Mouse (Mus musculus): Measurements from ENCODE around the gene Hmox2.
"Not testable (repeated sequence)": the region's sequence is repeated elsewhere in the genome, so short reads cannot be mapped to it uniquely, and the experiment has no call there.

The Hmox2 gene

DNA sequence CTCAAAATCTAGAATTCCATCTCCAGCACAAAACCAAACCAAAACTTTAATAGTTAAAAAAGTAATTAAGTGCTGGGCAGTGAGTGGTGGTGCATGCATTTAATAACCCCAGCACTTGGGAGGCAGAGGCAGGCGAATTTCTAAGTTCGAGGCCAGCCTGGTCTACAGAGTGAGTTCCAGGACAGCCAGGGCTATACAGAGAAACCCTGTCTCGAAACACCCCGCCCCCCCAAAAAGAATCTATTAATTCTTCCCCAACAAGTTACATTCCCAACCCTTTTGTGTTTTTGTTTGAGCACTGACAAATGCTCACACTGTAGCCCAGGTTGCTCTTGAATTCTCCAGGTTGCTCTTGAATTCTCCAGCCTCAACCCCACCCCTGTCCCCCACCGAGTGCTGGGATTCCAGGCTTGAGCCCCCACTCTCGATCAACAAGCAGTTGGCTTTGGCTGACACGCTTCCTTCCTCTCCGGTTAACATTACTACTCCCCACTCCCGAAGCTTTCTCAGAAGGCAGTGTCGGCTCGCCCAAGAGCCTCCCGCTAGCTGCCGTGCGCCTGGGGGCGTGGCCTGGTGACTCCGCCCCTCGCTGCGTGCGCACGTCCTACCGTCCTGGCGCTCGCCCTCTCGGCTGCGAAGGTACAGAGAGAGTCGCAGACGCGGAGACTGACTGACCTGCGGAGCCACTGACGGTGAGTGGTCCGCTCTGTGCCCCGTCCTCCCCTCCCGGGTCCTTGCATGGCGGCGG, at the start of gene Hmox2:
Hmox2 (plus strand) TSS at position 582 of the 748 bp plus-strand sequence.
- peak; percentile 70 to 91 for DNase-seq (ENCODE audit: low read depth in 1 of 2, low spot score in 2 of 2)

DNA sequence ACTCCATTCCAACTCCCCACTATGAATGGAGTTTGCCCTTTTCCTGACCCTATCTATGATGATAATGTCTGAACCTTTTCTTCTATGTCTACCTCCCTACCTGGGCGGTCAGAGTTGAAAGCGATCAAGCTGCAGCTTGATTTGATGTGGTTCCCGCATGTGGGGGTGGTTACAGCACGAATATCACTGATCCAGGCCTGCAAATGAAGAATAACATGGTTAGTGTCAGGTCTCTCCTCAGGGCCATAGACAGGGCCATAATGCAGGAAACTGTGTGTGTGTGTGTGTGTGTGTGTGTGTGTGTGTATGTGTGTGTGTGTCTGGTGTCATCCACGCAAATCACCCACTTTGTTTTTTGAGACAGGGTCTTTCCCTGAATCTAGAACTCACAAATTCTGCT, 49.3 kb upstream of the Hmox2 start:
- no peak for DNase-seq (ENCODE audit: low read depth in 1 of 2, low spot score in 2 of 2)

- no peak for DNase-seq (ENCODE audit: low read depth in 1 of 2, low spot score in 2 of 2)
Measured at GRCm38 (mm10) chr16:4678080-4678479, 48.1 kb upstream of the Hmox2 start.

- peak; percentile 78 for DNase-seq (ENCODE audit: low read depth in 1 of 2, low spot score in 2 of 2)
Measured at GRCm38 (mm10) chr16:4679121-4680018, 46.8 kb upstream of the Hmox2 start, which contains the start of gene Coro7. TSS of gene Coro7 (minus strand) at chr16:4679777.

GRCm38 (mm10) chr16:4680922-4681455, 45.2 kb upstream of the Hmox2 start:
- not testable (repeated sequence) for DNase-seq (ENCODE audit: low read depth in 1 of 2, low spot score in 2 of 2)

DNA sequence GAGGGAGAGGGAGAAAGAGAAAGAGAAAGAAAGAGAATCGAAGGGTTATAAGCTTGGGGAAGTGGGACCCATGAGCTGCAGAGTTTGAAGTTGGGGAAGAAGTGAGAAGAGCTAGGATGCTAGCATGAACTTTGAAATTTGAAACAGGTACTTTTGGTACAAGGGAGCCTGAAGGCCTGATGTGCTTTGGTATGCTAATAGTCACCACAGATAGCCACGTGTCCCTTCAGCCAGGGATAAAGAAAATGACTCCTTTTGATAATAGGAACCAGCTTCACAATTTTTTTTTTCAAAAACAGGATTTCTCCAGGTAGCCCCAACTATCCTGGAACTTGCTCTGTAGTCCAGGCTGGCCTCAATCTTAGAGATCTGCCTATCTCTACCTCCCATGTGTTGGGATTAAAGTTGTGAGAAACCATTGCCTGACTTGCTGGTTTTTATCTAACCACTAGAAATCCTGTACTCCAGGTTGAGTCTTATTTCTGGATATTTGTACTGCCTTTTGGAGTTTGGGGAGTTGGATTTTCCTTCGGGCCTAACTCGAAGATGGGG, 43.5 kb upstream of the Hmox2 start:
- DNase-seq (ENCODE audit: low read depth in 1 of 2, low spot score in 2 of 2): no peak

DNA sequence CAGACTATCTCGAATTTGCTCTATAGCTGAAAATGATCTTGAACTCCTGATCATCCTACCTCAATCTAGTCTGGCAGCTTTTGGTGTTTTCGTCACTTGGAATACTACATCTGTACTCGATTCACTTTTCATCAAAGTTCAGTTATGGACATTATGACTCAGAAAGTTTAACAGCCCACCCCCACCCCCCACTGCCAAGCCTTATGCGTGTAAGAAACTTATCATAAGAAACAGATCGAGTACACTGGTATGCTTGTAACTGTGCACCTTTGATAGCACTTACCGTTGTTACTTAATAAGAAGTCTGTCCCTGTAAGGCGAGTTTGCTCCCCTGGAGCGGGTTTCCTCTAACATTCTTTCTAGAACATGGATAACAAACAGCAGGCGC, 43.0 kb upstream of the Hmox2 start:
- DNase-seq (ENCODE audit: low read depth in 1 of 2, low spot score in 2 of 2): no peak

GRCm38 (mm10) chr16:4683581-4684456, 42.3 kb upstream of the Hmox2 start:
- DNase-seq (ENCODE audit: low read depth in 1 of 2, low spot score in 2 of 2): peak; percentile 78 to 92

DNA sequence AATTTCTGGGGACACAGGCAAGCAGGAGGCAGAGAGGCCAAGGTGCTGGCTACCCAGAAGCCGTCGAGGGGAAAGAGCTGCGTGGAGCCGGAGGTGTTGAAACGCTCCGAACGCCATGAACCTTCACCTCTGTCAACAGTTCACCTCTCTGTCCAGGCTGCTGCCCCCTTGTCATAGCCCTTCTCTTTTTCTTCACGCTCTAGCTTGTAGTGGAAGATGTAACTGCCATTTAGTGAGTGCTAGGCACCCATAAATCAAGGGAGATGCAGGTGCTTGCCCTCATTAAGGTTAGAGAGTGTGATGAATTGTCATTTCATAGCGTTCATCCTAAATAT, 41.7 kb upstream of the Hmox2 start:
- no peak for DNase-seq (ENCODE audit: low read depth in 1 of 2, low spot score in 2 of 2)

DNA sequence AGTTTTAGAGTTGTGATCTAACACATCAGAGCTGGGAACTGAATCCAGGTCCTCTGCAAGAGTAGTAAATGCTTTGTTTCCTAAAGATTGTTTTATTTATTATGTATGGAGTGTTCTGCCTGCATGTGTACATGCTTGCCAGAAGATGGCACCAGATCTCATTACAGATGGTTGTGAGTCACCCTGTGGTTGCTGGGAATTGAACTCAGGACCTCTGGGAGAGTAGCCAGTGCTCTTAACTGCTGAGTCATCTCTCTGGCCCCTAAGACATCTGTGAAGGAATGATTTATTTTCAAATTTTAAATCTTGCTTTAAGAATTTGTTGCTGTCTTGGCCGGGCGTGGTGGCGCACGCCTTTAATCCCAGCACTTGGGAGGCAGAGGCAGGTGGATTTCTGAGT, 36.8 kb upstream of the Hmox2 start:
- not testable (repeated sequence) for DNase-seq (ENCODE audit: low read depth in 1 of 2, low spot score in 2 of 2)

GRCm38 (mm10) chr16:4701211-4701610, 24.9 kb upstream of the Hmox2 start:
- DNase-seq (ENCODE audit: low read depth in 1 of 2, low spot score in 2 of 2): no peak

DNA sequence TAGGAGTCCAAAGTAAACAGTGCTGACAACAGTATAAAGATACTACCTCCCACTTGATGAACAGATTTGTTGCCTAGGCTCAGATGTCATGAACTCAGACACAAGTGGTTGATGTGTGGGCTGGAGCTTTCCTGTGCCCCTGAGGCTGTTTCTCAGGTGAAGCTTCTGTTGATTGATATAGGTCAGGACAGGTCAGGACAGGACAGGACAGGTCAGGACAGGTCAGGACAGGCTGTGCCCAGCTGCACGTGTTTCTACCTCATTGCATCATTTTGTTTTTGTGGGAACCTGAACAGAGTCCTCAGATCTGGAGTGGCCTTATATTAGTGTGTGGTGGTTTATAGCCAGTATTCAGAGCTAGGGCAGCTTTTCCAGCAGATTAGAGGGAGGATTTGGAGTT, 23.5 kb upstream of the Hmox2 start:
- DNase-seq (ENCODE audit: low read depth in 1 of 2, low spot score in 2 of 2): no peak

DNA sequence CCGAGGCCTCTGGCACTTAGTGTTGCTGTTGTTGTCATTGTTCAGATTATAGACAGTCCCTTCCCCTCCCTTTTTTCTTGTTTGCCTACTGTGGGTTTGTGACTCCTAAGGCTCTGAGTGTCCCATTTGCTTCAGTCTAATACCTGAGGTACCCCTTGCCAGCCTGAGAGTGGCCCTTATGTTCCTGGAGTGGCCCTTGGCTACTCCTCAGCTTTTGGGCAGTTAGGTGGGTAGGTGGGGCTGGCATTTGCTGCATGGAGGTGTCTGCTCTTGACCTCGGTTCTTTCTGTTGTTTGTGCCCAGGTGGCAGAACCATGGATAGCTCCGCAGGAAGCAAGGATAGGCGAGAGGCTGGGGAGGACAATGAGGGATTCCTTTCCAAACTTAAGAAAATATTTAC, 20.6 kb upstream of the Hmox2 start:
- DNase-seq (ENCODE audit: low read depth in 1 of 2, low spot score in 2 of 2): no peak

GRCm38 (mm10) chr16:4711173-4711572, 15.0 kb upstream of the Hmox2 start:
- no peak for DNase-seq (ENCODE audit: low read depth in 1 of 2, low spot score in 2 of 2)

DNA sequence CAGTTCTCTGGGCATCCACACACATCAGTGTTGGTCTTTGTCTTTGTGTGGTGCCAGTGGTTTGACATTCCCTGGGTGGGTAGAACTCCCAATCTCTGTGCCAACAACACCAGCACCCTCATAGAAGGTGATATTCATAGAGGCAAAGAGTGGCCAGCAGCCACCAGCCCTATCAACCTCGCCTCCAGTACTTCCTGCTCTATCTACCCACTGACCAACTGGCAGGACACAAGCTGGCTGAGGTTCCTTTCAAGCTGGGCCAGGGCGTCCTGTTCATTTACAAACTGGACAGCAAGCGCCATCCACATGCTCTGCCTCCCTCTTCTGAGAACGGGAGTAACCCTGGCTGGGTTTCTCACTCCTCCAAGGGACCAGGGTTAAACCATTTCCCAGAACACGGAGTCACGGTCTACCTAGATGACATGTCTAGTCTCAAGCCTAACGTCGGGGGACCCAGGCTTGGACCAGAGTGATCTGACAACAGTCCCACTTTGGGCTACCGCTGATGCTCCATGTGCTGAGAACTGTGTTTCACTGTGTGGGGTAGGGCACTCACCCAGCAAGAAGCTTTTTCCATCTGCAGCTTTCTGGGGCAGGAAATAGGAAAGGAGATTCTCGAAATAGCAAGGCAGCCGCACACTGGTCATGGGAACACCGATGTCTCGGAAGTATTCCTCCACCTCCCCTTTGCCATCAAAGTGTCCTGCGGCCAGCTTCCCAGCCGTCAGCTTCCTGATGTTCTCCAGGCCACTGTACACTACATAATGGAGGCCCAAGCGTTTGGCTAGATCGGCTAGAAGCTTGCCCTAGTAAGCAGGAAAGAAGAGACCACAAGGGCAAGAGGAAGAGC, 12.1 kb upstream of the Hmox2 start:
- DNase-seq (ENCODE audit: low read depth in 1 of 2, low spot score in 2 of 2): no peak

GRCm38 (mm10) chr16:4717866-4718265, 8.3 kb upstream of the Hmox2 start:
- no peak for DNase-seq (ENCODE audit: low read depth in 1 of 2, low spot score in 2 of 2)

DNA sequence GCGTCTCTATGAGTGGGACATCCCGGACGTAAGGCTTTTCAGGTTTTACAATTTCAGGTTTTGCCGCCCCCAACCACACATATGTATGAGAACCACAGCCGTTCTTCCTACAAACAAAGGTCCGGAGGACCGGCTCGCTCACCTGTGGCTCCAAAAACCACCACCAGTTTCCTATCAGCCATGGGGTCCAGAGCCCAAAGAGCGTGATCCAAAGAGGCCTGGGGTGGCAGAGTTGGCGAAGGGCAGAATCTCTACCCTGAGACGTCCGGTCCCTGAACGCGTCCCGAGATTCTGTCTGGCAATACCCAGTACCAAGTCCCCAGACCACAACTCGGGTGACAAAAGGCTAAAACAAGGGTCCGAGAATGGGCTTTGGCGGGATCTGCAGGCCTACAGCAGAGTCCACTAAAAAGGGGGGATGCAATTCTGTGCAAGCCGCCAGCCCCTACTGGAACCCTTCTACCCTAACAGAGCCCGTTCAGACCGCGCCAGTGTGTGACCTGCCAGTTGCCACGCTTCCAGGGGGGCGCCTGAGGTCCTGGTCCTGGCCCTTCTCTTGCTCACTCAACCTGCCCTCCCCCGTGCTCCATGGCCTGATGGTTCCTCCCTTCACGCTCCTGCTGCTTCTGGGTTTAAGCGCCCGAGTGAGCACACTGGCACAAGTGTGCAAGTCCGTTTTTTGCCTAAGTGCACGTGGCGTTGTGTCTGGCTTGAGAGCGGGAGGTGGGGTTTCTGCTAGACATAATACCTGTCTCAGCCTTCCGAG, 7.2 kb upstream of the Hmox2 start, which contains the start of gene Nmral1:
Nmral1 (minus strand) TSS at position 604 of the 766 bp plus-strand sequence.
- peak in 1 of 2 experiments; percentile 37 for DNase-seq (ENCODE audit: low read depth in 1 of 2, low spot score in 2 of 2)

- DNase-seq (ENCODE audit: low read depth in 1 of 2, low spot score in 2 of 2): peak in 1 of 2 experiments; percentile 27
Measured at GRCm38 (mm10) chr16:4722128-4722914, 3.8 kb upstream of the Hmox2 start.

Data from monocyte, adult 2 months (primary cell).